Mouse (Mus musculus): Measurements from ENCODE around the gene Krt86. TPM values are rescaled to one million over a fixed set of nuclear protein-coding genes. Genes with fewer than 3 reads are reported as not detected.

Krt86 gene
- polyA plus RNA-seq (2014; fragmentation: Nextera tagmentation; extraction: Ambion mirVana) = not detected in 2 replicates

- Histone ChIP-seq H3K36me3 (ENCODE audit: control insufficient read depth, insufficient read depth, low read length) (no peaks in the 10 kb centered on the region), H3K4me3 (ENCODE audit: low read depth, low read length) (no peak within 1 kb of the TSS), H3K4me2 (ENCODE audit: low read length) (no peak within 1 kb of the TSS), H3K27me3 (replicated peaks; ENCODE audit: control insufficient read depth, insufficient read depth, low read length) (no peaks in the 10 kb centered on the region), H3K4me1 (ENCODE audit: control insufficient read depth, insufficient read depth, low read length) (no peaks in the 10 kb centered on the region), H3K27ac (ENCODE audit: low read depth, low read length) (no peak within 1 kb of the TSS), H3K9ac (ENCODE audit: low read length) (no peak within 1 kb of the TSS), H3K9me3 (replicated peaks; ENCODE audit: control insufficient read depth, low read length) (no peaks in the 10 kb centered on the region)
- 36% methylated on average over 10 of the region's 10 CpGs for WGBS
- no peak for DNase-seq (ENCODE audit: low spot score)
- ATAC-seq = no peak
Observed at GRCm38 (mm10) chr15:101472952-101473528, at the start of gene Krt86. TSS of gene Krt86 (plus strand) at chr15:101473478.

DNA sequence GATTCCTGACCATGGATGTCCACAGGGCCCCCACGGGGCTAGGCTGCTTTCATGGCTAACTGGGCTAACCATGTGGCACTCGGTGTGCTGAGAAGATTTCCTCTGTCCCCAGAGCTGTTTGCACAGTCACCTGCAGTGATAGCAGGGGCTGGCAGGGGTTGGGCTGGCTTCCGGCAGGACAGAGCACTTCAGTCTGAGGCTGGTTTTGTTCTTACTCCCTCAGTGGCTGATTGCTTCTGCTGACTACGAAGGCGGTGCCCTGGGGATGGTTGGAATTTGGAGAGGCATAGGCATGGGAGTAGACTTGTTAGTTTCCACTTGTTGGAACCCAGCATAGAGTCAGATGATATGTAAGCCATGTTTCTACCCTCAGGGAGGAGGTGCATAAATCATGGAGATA, 48.4 kb upstream of the Krt86 start:
- no peaks in the 10 kb centered on the region for H3K27me3 ChIP-seq (replicated peaks; ENCODE audit: control insufficient read depth, insufficient read depth, low read length)
- H3K9me3 ChIP-seq (replicated peaks; ENCODE audit: control insufficient read depth, low read length) = no peaks in the 10 kb centered on the region
- H3K4me1 ChIP-seq (ENCODE audit: control insufficient read depth, insufficient read depth, low read length) = no peaks in the 10 kb centered on the region
- ATAC-seq (no peak), DNase-seq (ENCODE audit: low spot score) (no peak)
- 31% methylated on average over 5 of the region's 5 CpGs for WGBS
- H3K4me2 ChIP-seq (ENCODE audit: low read length) = no peak overlapping the region
- H3K9ac ChIP-seq (ENCODE audit: low read length) = no peak overlapping the region
- H3K36me3 ChIP-seq (ENCODE audit: control insufficient read depth, insufficient read depth, low read length) = no peaks in the 10 kb centered on the region
- H3K4me3 ChIP-seq (ENCODE audit: low read depth, low read length) = no peak overlapping the region
- H3K27ac ChIP-seq (ENCODE audit: low read depth, low read length) = no peak overlapping the region

- no peak for DNase-seq (ENCODE audit: low spot score)
- H3K36me3 ChIP-seq (ENCODE audit: control insufficient read depth, insufficient read depth, low read length) = no peaks in the 10 kb centered on the region
- H3K4me2 ChIP-seq (ENCODE audit: low read length) = no peak overlapping the region
- no peak overlapping the region for H3K4me3 ChIP-seq (ENCODE audit: low read depth, low read length)
- H3K9me3 ChIP-seq (replicated peaks; ENCODE audit: control insufficient read depth, low read length) = no peaks in the 10 kb centered on the region
- ATAC-seq = no peak
- H3K27ac ChIP-seq (ENCODE audit: low read depth, low read length) = no peak overlapping the region
- H3K4me1 ChIP-seq (ENCODE audit: control insufficient read depth, insufficient read depth, low read length) = no peaks in the 10 kb centered on the region
- H3K27me3 ChIP-seq (replicated peaks; ENCODE audit: control insufficient read depth, insufficient read depth, low read length) = peaks cover 4% of the 10 kb centered on the region; the same call in 1 of the 2 replicates
- WGBS = 85% methylated on average over 7 of the region's 7 CpGs
- no peak overlapping the region for H3K9ac ChIP-seq (ENCODE audit: low read length)
Observed at GRCm38 (mm10) chr15:101436611-101437010, 36.7 kb upstream of the Krt86 start.

DNA sequence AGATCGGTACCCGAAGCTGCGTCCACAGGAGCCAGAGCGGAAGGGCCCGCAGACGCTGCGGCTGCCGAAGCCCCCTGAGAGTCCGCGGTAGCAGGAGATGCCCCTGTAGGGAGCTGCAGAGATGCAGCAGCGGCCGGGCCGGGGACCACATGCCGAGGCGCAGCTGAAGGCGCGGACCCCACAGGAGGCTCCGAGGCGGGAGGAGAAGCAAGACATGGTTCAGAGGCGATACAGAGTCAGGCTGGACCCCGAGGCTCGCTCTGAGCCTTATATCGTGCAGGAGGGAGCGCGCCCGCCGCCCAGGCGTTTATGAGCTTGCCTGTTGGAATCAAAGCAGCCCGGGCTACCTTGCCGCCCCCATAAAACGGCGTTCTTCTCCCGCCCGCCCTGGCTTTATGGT, 34.7 kb upstream of the Krt86 start, which contains the start of gene Krt87:
TSS of gene Krt87 (minus strand) at position 250 of the 400 bp plus-strand sequence.
- Histone ChIP-seq H3K4me2 (ENCODE audit: low read length) (peak within 1 kb of the TSS; percentile 57), H3K4me1 (ENCODE audit: control insufficient read depth, insufficient read depth, low read length) (no peaks in the 10 kb centered on the region), H3K9ac (ENCODE audit: low read length) (peak within 1 kb of the TSS; percentile 54), H3K27ac (ENCODE audit: low read depth, low read length) (no peak within 1 kb of the TSS), H3K4me3 (ENCODE audit: low read depth, low read length) (peak within 1 kb of the TSS; percentile 30), H3K9me3 (replicated peaks; ENCODE audit: control insufficient read depth, low read length) (no peaks in the 10 kb centered on the region), H3K27me3 (replicated peaks; ENCODE audit: control insufficient read depth, insufficient read depth, low read length) (peaks cover 4% of the 10 kb centered on the region; the same call in 1 of the 2 replicates), H3K36me3 (ENCODE audit: control insufficient read depth, insufficient read depth, low read length) (no peaks in the 10 kb centered on the region)
- WGBS = under 1% methylated on average over 30 of the region's 34 CpGs
- ATAC-seq (no peak), DNase-seq (ENCODE audit: low spot score) (peak; percentile 31)

- Histone ChIP-seq H3K27ac (ENCODE audit: low read depth, low read length) (0 out of 2 replicates have a peak overlapping the region, but pooled peaks have one; percentile 5), H3K4me1 (ENCODE audit: control insufficient read depth, insufficient read depth, low read length) (no peaks in the 10 kb centered on the region), H3K36me3 (ENCODE audit: control insufficient read depth, insufficient read depth, low read length) (no peaks in the 10 kb centered on the region), H3K4me2 (ENCODE audit: low read length) (no peak overlapping the region), H3K9me3 (replicated peaks; ENCODE audit: control insufficient read depth, low read length) (no peaks in the 10 kb centered on the region), H3K9ac (ENCODE audit: low read length) (no peak overlapping the region), H3K4me3 (ENCODE audit: low read depth, low read length) (no peak overlapping the region), H3K27me3 (replicated peaks; ENCODE audit: control insufficient read depth, insufficient read depth, low read length) (peaks cover 4% of the 10 kb centered on the region; the same call in 1 of the 2 replicates)
- 73% methylated on average over 4 of the region's 4 CpGs for WGBS
- peak; percentile 25 for DNase-seq (ENCODE audit: low spot score)
- ATAC-seq = no peak
Observed at GRCm38 (mm10) chr15:101440837-101441236, 32.4 kb upstream of the Krt86 start.

GRCm38 (mm10) chr15:101446572-101446971, 26.7 kb upstream of the Krt86 start:
- no peaks in the 10 kb centered on the region for H3K27me3 ChIP-seq (replicated peaks; ENCODE audit: control insufficient read depth, insufficient read depth, low read length)

DNA sequence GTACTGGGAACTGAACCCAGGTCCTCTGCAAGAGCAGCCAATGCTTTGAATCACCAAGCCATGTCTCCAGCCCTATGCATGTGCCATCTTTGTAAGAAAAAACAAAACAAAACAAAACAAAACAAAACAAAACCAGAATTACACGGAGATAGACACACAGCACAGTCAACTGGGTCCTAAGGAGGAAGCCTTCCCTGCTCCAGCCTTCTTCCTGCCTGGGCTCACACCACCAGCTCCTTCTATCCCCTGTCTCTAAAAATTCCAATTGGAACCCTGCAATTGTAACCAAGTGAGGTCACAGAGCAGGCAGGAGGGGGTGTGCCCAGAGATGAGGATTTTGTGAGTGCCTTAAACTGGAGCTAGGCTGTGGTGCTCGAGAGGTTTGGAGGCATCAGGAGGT, 25.8 kb upstream of the Krt86 start, which contains the start of gene Krt88:
TSS of gene Krt88 (plus strand) at position 301 of the 400 bp plus-strand sequence.
- H3K36me3 ChIP-seq (ENCODE audit: control insufficient read depth, insufficient read depth, low read length) = no peaks in the 10 kb centered on the region
- H3K4me3 ChIP-seq (ENCODE audit: low read depth, low read length) = no peak within 1 kb of the TSS
- ATAC-seq (no peak), DNase-seq (ENCODE audit: low spot score) (no peak)
- 68% methylated on average over 2 of the region's 2 CpGs for WGBS
- no peak within 1 kb of the TSS for H3K4me2 ChIP-seq (ENCODE audit: low read length)
- no peaks in the 10 kb centered on the region for H3K9me3 ChIP-seq (replicated peaks; ENCODE audit: control insufficient read depth, low read length)
- H3K27ac ChIP-seq (ENCODE audit: low read depth, low read length) = no peak within 1 kb of the TSS
- H3K9ac ChIP-seq (ENCODE audit: low read length) = no peak within 1 kb of the TSS
- H3K27me3 ChIP-seq (replicated peaks; ENCODE audit: control insufficient read depth, insufficient read depth, low read length) = no peaks in the 10 kb centered on the region
- H3K4me1 ChIP-seq (ENCODE audit: control insufficient read depth, insufficient read depth, low read length) = no peaks in the 10 kb centered on the region

More at GRCm38 (mm10) chr15:101446572-101446971, 26.7 kb upstream of the Krt86 start:
- Histone ChIP-seq H3K27ac (ENCODE audit: low read depth, low read length) (no peak overlapping the region), H3K4me1 (ENCODE audit: control insufficient read depth, insufficient read depth, low read length) (no peaks in the 10 kb centered on the region), H3K4me2 (ENCODE audit: low read length) (no peak overlapping the region), H3K9ac (ENCODE audit: low read length) (no peak overlapping the region), H3K36me3 (ENCODE audit: control insufficient read depth, insufficient read depth, low read length) (no peaks in the 10 kb centered on the region), H3K4me3 (ENCODE audit: low read depth, low read length) (no peak overlapping the region), H3K9me3 (replicated peaks; ENCODE audit: control insufficient read depth, low read length) (no peaks in the 10 kb centered on the region)
- WGBS = 50% methylated on average over 11 of the region's 11 CpGs
- ATAC-seq (no peak), DNase-seq (ENCODE audit: low spot score) (peak; percentile 19)

DNA sequence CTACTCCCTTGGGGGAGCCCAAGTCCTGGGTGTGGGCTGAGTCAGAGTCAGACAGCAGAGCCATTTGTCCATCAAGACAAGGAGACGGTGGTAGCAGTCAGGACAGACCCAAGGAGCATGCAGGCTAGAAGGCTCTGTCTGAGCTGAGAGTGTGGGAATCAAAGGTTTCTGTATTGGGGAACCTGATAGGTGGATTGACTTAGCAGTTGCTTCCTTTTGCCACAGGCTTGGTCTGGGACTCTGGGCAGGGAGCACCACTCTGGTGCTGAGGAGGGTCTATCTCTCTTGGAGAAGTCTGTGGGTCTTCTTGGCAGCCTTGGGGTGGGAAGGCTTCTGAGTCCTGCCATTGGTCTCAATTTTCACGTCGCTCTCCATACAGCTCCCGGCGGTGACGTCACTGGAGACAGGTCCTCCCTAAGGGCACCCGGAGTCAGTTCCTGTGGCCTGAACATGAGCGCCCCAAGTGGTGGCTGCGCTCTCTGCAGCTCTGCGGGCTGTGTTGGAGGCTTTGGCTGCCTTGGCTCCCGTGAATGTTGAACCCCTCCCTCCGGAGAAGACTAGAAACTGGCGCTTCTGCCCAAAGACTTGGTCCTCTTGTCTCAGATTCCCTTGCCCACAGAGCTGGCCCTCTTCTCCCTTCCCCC, 20.1 kb upstream of the Krt86 start:
- ATAC-seq (peak; percentile 40; the same call in 1 of the 2 replicates), DNase-seq (ENCODE audit: low spot score) (peak; percentile 47)
- H3K4me3 ChIP-seq (ENCODE audit: low read depth, low read length) = no peak overlapping the region
- WGBS = 7% methylated on average over 13 of the region's 13 CpGs
- H3K4me2 ChIP-seq (ENCODE audit: low read length) = no peak overlapping the region
- no peaks in the 10 kb centered on the region for H3K36me3 ChIP-seq (ENCODE audit: control insufficient read depth, insufficient read depth, low read length)
- no peak overlapping the region for H3K27ac ChIP-seq (ENCODE audit: low read depth, low read length)
- H3K4me1 ChIP-seq (ENCODE audit: control insufficient read depth, insufficient read depth, low read length) = no peaks in the 10 kb centered on the region
- H3K27me3 ChIP-seq (replicated peaks; ENCODE audit: control insufficient read depth, insufficient read depth, low read length) = no peaks in the 10 kb centered on the region
- H3K9me3 ChIP-seq (replicated peaks; ENCODE audit: control insufficient read depth, low read length) = no peaks in the 10 kb centered on the region
- no peak overlapping the region for H3K9ac ChIP-seq (ENCODE audit: low read length)

GRCm38 (mm10) chr15:101454774-101455173, 18.5 kb upstream of the Krt86 start:
- no peak overlapping the region for H3K4me2 ChIP-seq (ENCODE audit: low read length)
- H3K4me1 ChIP-seq (ENCODE audit: control insufficient read depth, insufficient read depth, low read length) = no peaks in the 10 kb centered on the region
- ATAC-seq = no peak
- H3K27ac ChIP-seq (ENCODE audit: low read depth, low read length) = no peak overlapping the region
- H3K9me3 ChIP-seq (replicated peaks; ENCODE audit: control insufficient read depth, low read length) = no peaks in the 10 kb centered on the region
- H3K27me3 ChIP-seq (replicated peaks; ENCODE audit: control insufficient read depth, insufficient read depth, low read length) = no peaks in the 10 kb centered on the region
- no peak overlapping the region for H3K9ac ChIP-seq (ENCODE audit: low read length)
- DNase-seq (ENCODE audit: low spot score) = no peak
- H3K4me3 ChIP-seq (ENCODE audit: low read depth, low read length) = no peak overlapping the region
- WGBS = 86% methylated on average over 8 of the region's 8 CpGs
- H3K36me3 ChIP-seq (ENCODE audit: control insufficient read depth, insufficient read depth, low read length) = no peaks in the 10 kb centered on the region
